Mouse (Mus musculus): ENCODE results near the gene Brdt. TPM values are rescaled to one million over a fixed set of nuclear protein-coding genes. Genes with fewer than 3 reads are reported as not detected.

The Brdt gene
- polyA plus RNA-seq (2015; fragmentation: Nextera tagmentation; extraction: Ambion mirVana): 3.3 and 3.7 TPM in 2 replicates

DNA sequence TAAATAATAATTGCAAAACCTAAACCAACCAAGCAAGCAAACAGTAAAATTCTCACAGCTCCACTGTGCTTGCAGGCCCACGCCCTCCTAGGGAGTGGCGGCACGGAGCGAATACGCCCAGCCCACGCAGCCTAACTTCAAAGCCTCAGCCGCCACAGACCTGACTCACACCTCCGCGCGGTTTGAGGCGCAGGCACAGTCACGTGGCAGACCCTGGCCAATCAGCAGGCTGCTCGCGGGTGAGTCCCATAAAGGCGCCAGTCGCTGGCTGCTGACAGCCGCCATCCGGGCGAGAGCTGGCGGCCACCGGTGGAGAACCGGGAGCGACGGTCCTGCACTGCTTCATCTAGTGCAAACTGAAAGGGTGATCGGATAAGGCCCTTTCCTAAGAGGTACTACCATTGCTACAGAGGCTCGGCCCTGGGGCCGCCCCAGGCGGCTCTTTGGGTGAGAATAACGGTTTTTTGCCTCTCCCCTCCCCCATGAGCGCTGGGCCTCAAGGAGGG, at the start of gene Brdt:
Gene Brdt, plus strand, starts transcription at position 244 of the 506 bp plus-strand sequence.
- no peaks in the 10 kb centered on the region for H3K9me3 ChIP-seq
- WGBS: 91% methylated on average over 30 of the region's 30 CpGs

GRCm38 (mm10) chr5:107282561-107283307, 48.2 kb upstream of the Brdt start:
- no peak overlapping the region for H3K4me2 ChIP-seq
- WGBS: 70% methylated on average over 9 of the region's 9 CpGs
- H3K27me3 ChIP-seq: no peaks in the 10 kb centered on the region
- no peaks in the 10 kb centered on the region for H3K9me3 ChIP-seq
- no peak overlapping the region for H3K27ac ChIP-seq (replicated peaks)
- H3K9ac ChIP-seq: no peak overlapping the region
- ATAC-seq (ENCODE audit: low FRiP score, low read depth): no peak
- no peaks in the 10 kb centered on the region for H3K36me3 ChIP-seq
- peaks cover 5% of the 10 kb centered on the region; the same call in 1 of the 2 replicates for H3K4me1 ChIP-seq (replicated peaks)
- no peak overlapping the region for H3K4me3 ChIP-seq

More for the DNA sequence above, at the start of gene Brdt:
- Histone ChIP-seq H3K9ac (no peak within 1 kb of the TSS), H3K4me2 (no peak within 1 kb of the TSS), H3K4me1 (replicated peaks) (no peaks in the 10 kb centered on the region), H3K4me3 (no peak within 1 kb of the TSS), H3K27ac (replicated peaks) (no peak within 1 kb of the TSS), H3K27me3 (no peaks in the 10 kb centered on the region), H3K36me3 (no peaks in the 10 kb centered on the region)
- ATAC-seq (ENCODE audit: low FRiP score, low read depth): no peak

DNA sequence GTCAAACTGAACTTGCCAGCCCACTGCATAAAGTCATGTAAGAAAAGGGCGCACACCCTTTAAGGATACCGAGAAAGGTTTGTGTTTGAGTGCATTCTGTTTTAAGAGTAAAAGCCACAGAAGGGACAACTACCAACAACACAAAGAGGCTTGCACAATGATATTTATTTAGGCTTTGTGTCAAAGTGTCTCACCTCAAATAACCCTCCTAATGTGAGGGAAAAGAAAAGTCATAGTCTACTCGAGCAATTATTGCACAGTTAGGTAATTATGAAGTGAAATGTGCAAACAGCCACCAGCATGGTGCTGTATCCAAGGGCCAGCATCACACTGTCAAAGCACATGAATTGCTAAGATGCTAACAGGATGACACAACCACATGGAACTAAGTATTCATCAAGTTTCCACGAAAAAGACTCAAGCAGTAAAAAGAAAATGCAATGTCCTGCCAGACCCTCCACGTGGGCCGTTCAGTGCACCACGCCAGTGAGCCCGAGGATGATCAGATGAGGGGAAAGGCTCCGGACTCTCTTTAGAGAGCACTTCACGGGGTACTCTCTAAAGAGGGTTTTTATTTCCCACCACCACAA, 46.9 kb upstream of the Brdt start:
- no peak for ATAC-seq (ENCODE audit: low FRiP score, low read depth)
- no peak overlapping the region for H3K4me3 ChIP-seq

GRCm38 (mm10) chr5:107285563-107285962, 45.4 kb upstream of the Brdt start:
- H3K4me2 ChIP-seq: no peak overlapping the region
- peaks cover 21% of the 10 kb centered on the region for H3K4me1 ChIP-seq (replicated peaks)
- no peak for ATAC-seq (ENCODE audit: low FRiP score, low read depth)
- 86% methylated on average over 6 of the region's 6 CpGs for WGBS
- no peak overlapping the region for H3K4me3 ChIP-seq
- no peak overlapping the region for H3K27ac ChIP-seq (replicated peaks)
- H3K9me3 ChIP-seq: no peaks in the 10 kb centered on the region
- H3K27me3 ChIP-seq: peaks cover 5% of the 10 kb centered on the region; the same call in 1 of the 2 replicates
- H3K36me3 ChIP-seq: no peaks in the 10 kb centered on the region
- H3K9ac ChIP-seq: no peak overlapping the region

More for the DNA sequence above, 46.9 kb upstream of the Brdt start:
- Histone ChIP-seq H3K9ac (no peak overlapping the region), H3K27ac (replicated peaks) (no peak overlapping the region), H3K27me3 (peaks cover 3% of the 10 kb centered on the region; the same call in 1 of the 2 replicates), H3K4me2 (no peak overlapping the region), H3K9me3 (no peaks in the 10 kb centered on the region), H3K36me3 (no peaks in the 10 kb centered on the region), H3K4me1 (replicated peaks) (peaks cover 16% of the 10 kb centered on the region)
- 76% methylated on average over 10 of the region's 10 CpGs for whole genome bisulfite sequencing

GRCm38 (mm10) chr5:107287254-107287907, 43.6 kb upstream of the Brdt start:
- Histone ChIP-seq H3K4me3 (no peak overlapping the region; the same call in 1 of the 2 replicates), H3K27me3 (peaks cover 8% of the 10 kb centered on the region; the same call in 1 of the 2 replicates), H3K4me1 (replicated peaks) (peaks cover 21% of the 10 kb centered on the region), H3K9me3 (no peaks in the 10 kb centered on the region), H3K36me3 (no peaks in the 10 kb centered on the region), H3K27ac (replicated peaks) (no peak overlapping the region), H3K9ac (no peak overlapping the region), H3K4me2 (peak overlapping the region; percentile 98)
- no peak for ATAC-seq (ENCODE audit: low FRiP score, low read depth)
- WGBS: 21% methylated on average over 6 of the region's 6 CpGs

GRCm38 (mm10) chr5:107287908-107288267, 43.1 kb upstream of the Brdt start:
- peaks cover 8% of the 10 kb centered on the region; the same call in 1 of the 2 replicates for H3K27me3 ChIP-seq
- peak overlapping the region; percentile 98 for H3K4me2 ChIP-seq
- 52% methylated on average over 5 of the region's 5 CpGs for WGBS
- no peaks in the 10 kb centered on the region for H3K36me3 ChIP-seq
- no peak overlapping the region for H3K27ac ChIP-seq (replicated peaks)
- no peaks in the 10 kb centered on the region for H3K9me3 ChIP-seq
- H3K9ac ChIP-seq: no peak overlapping the region
- H3K4me3 ChIP-seq: peak overlapping the region; percentile 56
- ATAC-seq (ENCODE audit: low FRiP score, low read depth): no peak
- peaks cover 16% of the 10 kb centered on the region for H3K4me1 ChIP-seq (replicated peaks)

DNA sequence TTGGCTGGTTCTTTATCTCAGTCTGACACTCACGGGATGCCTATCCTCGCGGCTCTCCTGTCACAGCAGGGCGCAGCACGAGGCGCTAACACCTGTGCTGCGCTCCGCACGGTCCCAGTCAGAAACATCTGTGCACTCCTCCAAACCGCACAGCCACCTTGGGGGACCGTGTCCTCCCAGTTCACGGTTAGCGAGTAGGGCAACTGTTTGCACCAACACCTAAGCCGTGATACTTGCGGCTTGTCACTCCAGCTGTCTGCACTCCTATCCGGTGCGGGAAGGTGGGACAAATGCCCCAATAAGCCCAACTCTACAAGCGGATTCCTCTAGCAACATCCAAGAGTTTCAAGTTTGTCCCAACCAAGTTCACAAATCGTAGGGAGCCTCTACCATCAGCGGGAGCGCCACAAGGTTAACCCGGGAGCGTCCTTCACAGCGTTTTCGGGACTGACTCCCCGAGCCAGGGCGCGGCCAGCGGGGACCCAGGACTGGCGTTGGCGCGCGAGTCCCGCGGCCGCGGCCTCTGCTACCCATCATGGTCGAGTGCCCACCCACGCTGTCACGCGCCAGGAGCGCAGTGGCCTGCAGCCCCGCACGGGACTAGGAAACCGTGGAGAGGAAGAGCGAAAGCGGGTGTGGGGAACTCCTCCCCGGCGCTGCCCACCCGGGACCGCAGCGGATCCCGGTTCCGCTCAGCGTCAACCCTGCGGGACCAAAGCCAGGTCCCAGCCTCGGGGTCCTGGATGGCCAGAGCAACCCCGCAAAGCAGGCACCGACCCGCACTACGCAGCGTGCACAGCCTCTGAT, 42.3 kb upstream of the Brdt start:
- peaks cover 16% of the 10 kb centered on the region for H3K4me1 ChIP-seq (replicated peaks)
- H3K9me3 ChIP-seq: no peaks in the 10 kb centered on the region
- no peaks in the 10 kb centered on the region for H3K36me3 ChIP-seq
- ATAC-seq (ENCODE audit: low FRiP score, low read depth): peak; percentile 60
- under 1% methylated on average over 62 of the region's 62 CpGs for WGBS
- H3K27ac ChIP-seq (replicated peaks): peak overlapping the region; percentile 75
- H3K4me2 ChIP-seq: peak overlapping the region; percentile 98
- H3K9ac ChIP-seq: peak overlapping the region; percentile 50
- peak overlapping the region; percentile 56 for H3K4me3 ChIP-seq
- peaks cover 8% of the 10 kb centered on the region; the same call in 1 of the 2 replicates for H3K27me3 ChIP-seq

DNA sequence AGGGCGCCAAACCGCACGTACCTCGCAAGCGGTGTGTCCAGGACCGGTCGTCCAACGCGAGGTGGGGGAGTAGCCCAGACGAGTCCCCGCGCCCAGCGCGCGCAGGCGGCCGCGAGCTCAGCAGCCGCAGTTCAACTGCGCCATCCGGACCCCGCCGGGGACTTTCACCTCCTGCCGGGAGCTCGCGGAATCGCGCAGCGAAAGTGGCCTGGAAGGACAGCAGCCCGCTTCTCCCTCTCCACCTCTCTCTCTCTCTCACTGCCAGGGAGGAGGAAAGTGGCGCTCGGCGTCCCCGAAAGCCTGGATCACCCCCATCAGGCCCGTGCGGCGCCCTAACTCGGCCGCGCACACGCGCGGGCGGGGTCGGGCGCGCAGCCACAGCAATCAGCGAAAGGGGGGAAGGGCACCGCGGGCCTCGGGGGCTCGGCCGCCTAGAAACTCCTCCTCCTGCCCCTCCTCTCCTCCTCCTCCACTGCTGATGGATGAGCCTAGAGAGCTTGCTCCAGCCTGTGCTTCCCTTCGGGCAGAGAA, 41.7 kb upstream of the Brdt start, which contains the start of gene Tgfbr3:
Gene Tgfbr3, minus strand, starts transcription at position 396 of the 531 bp plus-strand sequence.
- Histone ChIP-seq H3K27ac (replicated peaks) (peak within 1 kb of the TSS; percentile 75), H3K4me2 (peak within 1 kb of the TSS; percentile 98), H3K4me3 (peak within 1 kb of the TSS; percentile 56), H3K9me3 (no peaks in the 10 kb centered on the region), H3K27me3 (peaks cover 8% of the 10 kb centered on the region; the same call in 1 of the 2 replicates), H3K9ac (peak within 1 kb of the TSS; percentile 50), H3K36me3 (no peaks in the 10 kb centered on the region), H3K4me1 (replicated peaks) (peaks cover 16% of the 10 kb centered on the region)
- ATAC-seq (ENCODE audit: low FRiP score, low read depth): peak; percentile 92
- WGBS: under 1% methylated on average over 37 of the region's 54 CpGs

- Histone ChIP-seq H3K4me3 (peak overlapping the region; percentile 56), H3K4me1 (replicated peaks) (peaks cover 16% of the 10 kb centered on the region), H3K9ac (no peak overlapping the region), H3K27me3 (peaks cover 8% of the 10 kb centered on the region; the same call in 1 of the 2 replicates), H3K4me2 (peak overlapping the region; percentile 98), H3K36me3 (no peaks in the 10 kb centered on the region), H3K9me3 (no peaks in the 10 kb centered on the region), H3K27ac (replicated peaks) (no peak overlapping the region)
- ATAC-seq (ENCODE audit: low FRiP score, low read depth): no peak
- 34% methylated on average over 8 of the region's 8 CpGs for WGBS
Measured at GRCm38 (mm10) chr5:107289986-107290385, 41.0 kb upstream of the Brdt start.

DNA sequence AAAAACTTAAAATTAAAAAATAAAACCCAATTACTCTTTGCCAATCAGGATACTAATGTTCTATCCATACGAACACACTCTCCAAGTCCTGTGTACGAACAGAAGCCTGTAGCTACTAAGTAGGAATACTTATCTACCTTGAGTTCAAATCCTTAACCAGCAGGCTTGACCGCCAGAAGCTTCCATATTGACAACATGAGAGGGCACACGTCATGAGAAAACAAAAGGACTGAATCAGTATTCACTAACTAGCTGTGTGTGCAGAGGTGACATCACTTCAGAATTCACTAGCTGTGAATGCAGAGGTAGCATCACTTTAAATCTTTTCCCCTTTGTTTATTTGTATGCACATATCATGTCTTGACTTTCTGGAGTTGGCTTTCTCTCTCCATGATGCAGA, 36.9 kb upstream of the Brdt start:
- peaks cover 7% of the 10 kb centered on the region; the same call in 1 of the 2 replicates for H3K27me3 ChIP-seq
- H3K9ac ChIP-seq: no peak overlapping the region
- H3K4me3 ChIP-seq: no peak overlapping the region
- H3K4me2 ChIP-seq: no peak overlapping the region
- H3K36me3 ChIP-seq: no peaks in the 10 kb centered on the region
- ATAC-seq (ENCODE audit: low FRiP score, low read depth): no peak
- H3K4me1 ChIP-seq (replicated peaks): peaks cover 9% of the 10 kb centered on the region; the same call in 1 of the 2 replicates
- 79% methylated on average over 4 of the region's 4 CpGs for WGBS
- H3K9me3 ChIP-seq: no peaks in the 10 kb centered on the region
- no peak overlapping the region for H3K27ac ChIP-seq (replicated peaks)
